Mouse (Mus musculus) midbrain, embryonic 13.5 days (tissue): ENCODE data around the gene Il12rb1. TPM values are rescaled to one million over a fixed set of nuclear protein-coding genes. Genes with fewer than 3 reads are reported as not detected.
"Not testable (repeated sequence)": the region's sequence is repeated elsewhere in the genome, so short reads cannot be mapped to it uniquely, and the experiment has no call there.

Experiments used
- ATAC-seq: fragments of 200-750 bp; cut with Nextera tagmentation; 2 replicates; pipeline ENCODE4 v1.8.0; 2017; ENCODE audit warnings: mild to moderate bottlenecking, moderate TSS enrichment, moderate library complexity
- H3K27ac ChIP-seq: fragments of 300-500 bp; sonication (generic); 2 replicates; pipeline ENCODE4 v1.5.1; 2015; ENCODE audit warnings: inconsistent platforms, mild to moderate bottlenecking, moderate library complexity
- H3K27me3 ChIP-seq: fragments of 300-500 bp; sonication (generic); 2 replicates; pipeline ENCODE4 v1.6.1; 2015; ENCODE audit warnings: mild to moderate bottlenecking, inconsistent platforms
- H3K36me3 ChIP-seq: fragments of 300-500 bp; sonication (generic); 2 replicates; pipeline ENCODE4 v1.6.1; 2015; ENCODE audit warnings: mild to moderate bottlenecking, inconsistent platforms
- H3K4me1 ChIP-seq: fragments of 300-500 bp; sonication (generic); replicated peaks from 2 replicates; pipeline ENCODE4 v1.6.1; 2015; ENCODE audit warnings: inconsistent platforms
- H3K4me2 ChIP-seq: fragments of 300-500 bp; sonication (generic); replicated peaks from 2 replicates; pipeline ENCODE4 v1.6.1; 2015; ENCODE audit warnings: moderate library complexity, mild to moderate bottlenecking, inconsistent platforms
- H3K4me3 ChIP-seq: fragments of 300-500 bp; sonication (generic); replicated peaks from 2 replicates; pipeline ENCODE4 v1.5.1; 2015; ENCODE audit warnings: mild to moderate bottlenecking, inconsistent platforms
- H3K9ac ChIP-seq: fragments of 300-500 bp; sonication (generic); replicated peaks from 2 replicates; pipeline ENCODE4 v1.6.1; 2015; ENCODE audit warnings: mild to moderate bottlenecking, inconsistent platforms
- H3K9me3 ChIP-seq: fragments of 300-500 bp; sonication (generic); 2 replicates; pipeline ENCODE4 v1.6.1; 2016; ENCODE audit warnings: mild to moderate bottlenecking, inconsistent platforms
- WGBS: fragments of 180-500 bp; shearing (Covaris S2); methylation state at CpG from one replicate; pipeline ENCODE4 v1.1.7; 2015; 5-methylcytosine and 5-hydroxymethylcytosine counted together
- polyA plus RNA-seq: library from polyadenylated mRNA; unstranded; fragments of >200 nt; fragmentation: Nextera tagmentation; extraction: Ambion mirVana; gene quantifications from 2 replicates; pipeline ENCODE4 v1.2.1, GENCODE M21; 2015

Il12rb1 gene
- polyA plus RNA-seq, 1 experiment from 2014 or later, result not detected

- not testable (repeated sequence) for H3K9me3 ChIP-seq, ATAC-seq, H3K27ac ChIP-seq, H3K36me3 ChIP-seq, H3K4me2 ChIP-seq, H3K4me3 ChIP-seq, H3K9ac ChIP-seq, H3K4me1 ChIP-seq
- peaks cover 39% of the 10 kb centered on the region for H3K27me3 ChIP-seq
- WGBS, result 85% methylated on average over 3 of the region's 3 CpGs
Measured at GRCm38 (mm10) chr8:70822594-70822993, 14.3 kb downstream of the Il12rb1 start.

DNA sequence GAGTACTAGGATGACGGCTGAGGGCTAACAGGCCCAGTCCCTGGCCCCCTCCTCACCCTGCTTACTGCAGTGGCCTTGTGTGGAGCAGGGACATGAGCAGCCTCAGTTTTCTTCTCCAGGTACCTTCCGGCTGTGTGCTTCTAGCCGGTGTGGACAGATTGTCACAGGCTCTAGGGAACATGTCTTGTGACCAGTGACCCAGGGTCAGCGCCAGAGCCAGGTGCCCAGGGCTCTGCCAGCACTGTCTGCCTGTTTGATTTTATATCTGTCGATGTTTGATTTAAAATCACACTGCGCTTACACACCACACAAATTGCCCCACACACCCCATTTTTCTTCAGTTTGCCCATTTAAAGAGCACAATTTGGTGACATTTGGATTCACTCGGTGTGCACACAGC, 15.6 kb downstream of the Il12rb1 start:
- H3K36me3 ChIP-seq, result no peaks in the 10 kb centered on the region
- no peak overlapping the region for H3K27ac ChIP-seq
- H3K4me1 ChIP-seq, result 0 out of 2 replicates have a peak, but pooled peaks cover 2% of the 10 kb centered on the region
- H3K9ac ChIP-seq, result no peak overlapping the region; the same call in 1 of the 2 replicates
- peaks cover 7% of the 10 kb centered on the region; the same call in 1 of the 2 replicates for H3K9me3 ChIP-seq
- H3K4me3 ChIP-seq, result no peak overlapping the region
- 85% methylated on average over 7 of the region's 7 CpGs for WGBS
- ATAC-seq, result no peak
- peaks cover 33% of the 10 kb centered on the region for H3K27me3 ChIP-seq
- no peak overlapping the region for H3K4me2 ChIP-seq

- H3K4me1 ChIP-seq, result no peaks in the 10 kb centered on the region
- WGBS, result 89% methylated on average over 8 of the region's 8 CpGs
- no peaks in the 10 kb centered on the region for H3K9me3 ChIP-seq
- ATAC-seq, result no peak
- H3K36me3 ChIP-seq, result no peaks in the 10 kb centered on the region
- H3K9ac ChIP-seq, result no peak overlapping the region
- no peak overlapping the region for H3K27ac ChIP-seq
- H3K27me3 ChIP-seq, result peaks cover 13% of the 10 kb centered on the region
- H3K4me2 ChIP-seq, result no peak overlapping the region
- no peak overlapping the region for H3K4me3 ChIP-seq
Measured at GRCm38 (mm10) chr8:70825816-70826215, 17.6 kb downstream of the Il12rb1 start.

DNA sequence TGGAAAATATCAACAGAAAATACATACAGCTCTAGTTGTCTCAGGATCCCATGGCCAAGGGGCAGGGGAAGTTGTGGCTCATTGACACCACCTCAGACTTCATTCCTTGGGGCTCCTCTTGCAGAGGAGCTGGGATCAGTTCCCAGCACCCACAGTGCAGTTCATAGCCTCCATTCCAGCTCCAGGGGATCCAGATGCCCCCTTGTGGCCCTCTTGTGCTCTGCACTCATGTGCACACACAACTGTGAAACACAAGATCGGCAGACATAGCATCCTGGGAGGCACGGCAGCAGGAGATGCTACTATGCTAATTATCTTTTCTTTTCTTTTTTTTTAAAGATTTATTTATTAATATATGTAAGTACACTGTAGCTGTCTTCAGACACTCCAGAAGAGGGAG, 18.8 kb downstream of the Il12rb1 start:
- Histone ChIP-seq H3K9me3 (no peaks in the 10 kb centered on the region), H3K27ac (no peak overlapping the region), H3K27me3 (peaks cover 2% of the 10 kb centered on the region; the same call in 1 of the 2 replicates), H3K9ac (no peak overlapping the region), H3K4me2 (no peak overlapping the region), H3K36me3 (no peaks in the 10 kb centered on the region), H3K4me1 (peaks cover 5% of the 10 kb centered on the region; the same call in 1 of the 2 replicates), H3K4me3 (no peak overlapping the region)
- no peak for ATAC-seq
- WGBS, result 95% methylated on average over 2 of the region's 2 CpGs

GRCm38 (mm10) chr8:70827796-70828195, 19.5 kb downstream of the Il12rb1 start:
- no peak overlapping the region for H3K4me2 ChIP-seq
- no peak overlapping the region for H3K27ac ChIP-seq
- ATAC-seq, result no peak
- no peak overlapping the region for H3K9ac ChIP-seq
- 91% methylated on average over 1 of the region's 1 CpGs for WGBS
- no peak overlapping the region for H3K4me3 ChIP-seq
- peaks cover 9% of the 10 kb centered on the region; the same call in 1 of the 2 replicates for H3K4me1 ChIP-seq
- no peaks in the 10 kb centered on the region for H3K36me3 ChIP-seq
- H3K9me3 ChIP-seq, result no peaks in the 10 kb centered on the region
- no peaks in the 10 kb centered on the region for H3K27me3 ChIP-seq

- H3K36me3 ChIP-seq, result peaks cover 15% of the 10 kb centered on the region; the same call in 1 of the 2 replicates
- H3K4me1 ChIP-seq, result peaks cover 14% of the 10 kb centered on the region; the same call in 1 of the 2 replicates
- no peak overlapping the region for H3K4me2 ChIP-seq
- H3K4me3 ChIP-seq, result no peak overlapping the region
- no peak for ATAC-seq
- H3K27ac ChIP-seq, result no peak overlapping the region
- H3K27me3 ChIP-seq, result no peaks in the 10 kb centered on the region
- H3K9me3 ChIP-seq, result no peaks in the 10 kb centered on the region
- 88% methylated on average over 8 of the region's 8 CpGs for WGBS
- H3K9ac ChIP-seq, result no peak overlapping the region
Measured at GRCm38 (mm10) chr8:70831517-70831916, 23.3 kb downstream of the Il12rb1 start.

GRCm38 (mm10) chr8:70832371-70832770, 24.1 kb downstream of the Il12rb1 start:
- Histone ChIP-seq H3K9me3 (no peaks in the 10 kb centered on the region), H3K9ac (0 out of 2 replicates have a peak overlapping the region, but pooled peaks have one; percentile 19), H3K4me1 (peaks cover 14% of the 10 kb centered on the region; the same call in 1 of the 2 replicates), H3K4me2 (no peak overlapping the region), H3K27ac (no peak overlapping the region), H3K36me3 (peaks cover 18% of the 10 kb centered on the region; the same call in 1 of the 2 replicates), H3K27me3 (no peaks in the 10 kb centered on the region), H3K4me3 (no peak overlapping the region)
- 69% methylated on average over 11 of the region's 11 CpGs for WGBS
- no peak for ATAC-seq

- H3K36me3 ChIP-seq, result peaks cover 18% of the 10 kb centered on the region; the same call in 1 of the 2 replicates
- H3K27me3 ChIP-seq, result no peaks in the 10 kb centered on the region
- ATAC-seq, result no peak; the same call in 1 of the 2 replicates
- peaks cover 14% of the 10 kb centered on the region; the same call in 1 of the 2 replicates for H3K4me1 ChIP-seq
- no peaks in the 10 kb centered on the region for H3K9me3 ChIP-seq
- no peak overlapping the region for H3K4me2 ChIP-seq
- WGBS, result 54% methylated on average over 9 of the region's 9 CpGs
- no peak overlapping the region for H3K9ac ChIP-seq
- no peak overlapping the region for H3K4me3 ChIP-seq
- no peak overlapping the region for H3K27ac ChIP-seq
Measured at GRCm38 (mm10) chr8:70833018-70833482, 24.8 kb downstream of the Il12rb1 start.

- 51% methylated on average over 15 of the region's 15 CpGs for WGBS
- Histone ChIP-seq H3K27me3 (no peaks in the 10 kb centered on the region), H3K4me1 (peaks cover 17% of the 10 kb centered on the region), H3K4me3 (no peak overlapping the region), H3K27ac (no peak overlapping the region), H3K4me2 (no peak overlapping the region), H3K36me3 (peaks cover 18% of the 10 kb centered on the region; the same call in 1 of the 2 replicates), H3K9me3 (no peaks in the 10 kb centered on the region), H3K9ac (no peak overlapping the region)
- ATAC-seq, result no peak; the same call in 1 of the 2 replicates
Measured at GRCm38 (mm10) chr8:70833520-70833919, 25.3 kb downstream of the Il12rb1 start.

- WGBS, result 96% methylated on average over 3 of the region's 3 CpGs
Measured at GRCm38 (mm10) chr8:70834071-70834470, 25.8 kb downstream of the Il12rb1 start.

GRCm38 (mm10) chr8:70836666-70837065, 28.4 kb downstream of the Il12rb1 start:
- ATAC-seq, result no peak
- H3K4me3 ChIP-seq, result no peak overlapping the region
- peaks cover 18% of the 10 kb centered on the region; the same call in 1 of the 2 replicates for H3K36me3 ChIP-seq
- peaks cover 30% of the 10 kb centered on the region for H3K4me1 ChIP-seq
- 88% methylated on average over 12 of the region's 12 CpGs for WGBS
- H3K27ac ChIP-seq, result no peak overlapping the region
- H3K9ac ChIP-seq, result no peak overlapping the region; the same call in 1 of the 2 replicates
- H3K9me3 ChIP-seq, result no peaks in the 10 kb centered on the region
- no peak overlapping the region for H3K4me2 ChIP-seq
- no peaks in the 10 kb centered on the region for H3K27me3 ChIP-seq

More at GRCm38 (mm10) chr8:70834071-70834470, 25.8 kb downstream of the Il12rb1 start:
- no peak for ATAC-seq
- Histone ChIP-seq H3K4me3 (no peak overlapping the region), H3K27me3 (no peaks in the 10 kb centered on the region), H3K4me2 (no peak overlapping the region), H3K36me3 (peaks cover 18% of the 10 kb centered on the region; the same call in 1 of the 2 replicates), H3K4me1 (peaks cover 21% of the 10 kb centered on the region), H3K9me3 (no peaks in the 10 kb centered on the region), H3K27ac (no peak overlapping the region), H3K9ac (no peak overlapping the region)

- no peaks in the 10 kb centered on the region for H3K27me3 ChIP-seq
- peak overlapping the region; percentile 83 for H3K4me2 ChIP-seq
- H3K27ac ChIP-seq, result peak overlapping the region; percentile 87
- ATAC-seq, result peak; percentile 53
- H3K9ac ChIP-seq, result peak overlapping the region; percentile 81
- H3K9me3 ChIP-seq, result no peaks in the 10 kb centered on the region
- peaks cover 22% of the 10 kb centered on the region for H3K36me3 ChIP-seq
- peaks cover 20% of the 10 kb centered on the region for H3K4me1 ChIP-seq
- 3% methylated on average over 61 of the region's 66 CpGs for WGBS
- peak overlapping the region; percentile 68 for H3K4me3 ChIP-seq
Measured at GRCm38 (mm10) chr8:70838654-70839407, 30.6 kb downstream of the Il12rb1 start.
